Mouse (Mus musculus): ENCODE results near the gene Lrrc40. TPM values are rescaled to one million over a fixed set of nuclear protein-coding genes. Genes with fewer than 3 reads are reported as not detected.
"Not testable (repeated sequence)": the region's sequence is repeated elsewhere in the genome, so short reads cannot be mapped to it uniquely, and the experiment has no call there.

Gene Lrrc40
- polyA plus RNA-seq, 1 experiment from 2014 or later, result 50.5 TPM

DNA sequence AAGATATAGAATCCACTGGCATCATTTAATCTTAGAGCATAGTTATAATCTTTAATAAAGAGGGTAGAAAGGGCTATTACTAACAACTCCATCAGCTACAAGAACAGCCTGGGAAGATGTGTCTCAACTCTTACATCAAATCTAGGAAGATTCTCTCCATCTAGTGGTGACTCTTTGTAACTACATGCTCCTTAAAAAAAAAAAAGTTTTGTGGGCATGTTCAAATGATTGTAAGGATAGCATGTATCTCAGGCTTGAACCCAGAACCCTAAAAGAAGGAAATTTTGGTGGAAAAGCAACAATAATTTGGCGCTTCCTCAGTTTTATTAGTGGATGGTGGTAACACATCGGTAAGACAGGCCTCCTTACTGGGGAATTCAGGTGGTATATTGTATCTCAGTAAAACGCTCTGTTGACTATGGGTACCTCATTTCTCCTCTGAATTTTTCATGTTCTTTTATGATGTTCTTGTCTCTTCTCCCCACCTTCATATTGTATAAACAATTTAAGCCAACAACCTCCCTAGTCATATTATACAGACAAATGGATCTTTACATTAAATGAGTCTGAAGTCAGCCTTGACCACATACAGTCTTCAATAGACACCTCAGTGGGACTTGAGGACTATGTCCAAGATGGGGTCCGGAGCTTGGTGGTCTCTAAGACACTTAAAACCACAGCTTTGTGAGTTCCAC lies 40.4 kb downstream of the Lrrc40 start:
- ATAC-seq (ENCODE audit: insufficient read depth, low FRiP score), result no peak
- H3K27me3 ChIP-seq (ENCODE audit: control insufficient read depth, insufficient read depth, low read length), result no peaks in the 10 kb centered on the region
- no peak overlapping the region for H3K9ac ChIP-seq (ENCODE audit: low read length)
- no peak overlapping the region for H3K4me2 ChIP-seq (ENCODE audit: low read depth, low read length)
- WGBS, result 44% methylated on average over 4 of the region's 4 CpGs
- H3K9me3 ChIP-seq (replicated peaks; ENCODE audit: control insufficient read depth, low read length), result no peaks in the 10 kb centered on the region
- no peak overlapping the region for H3K4me3 ChIP-seq (replicated peaks; ENCODE audit: low read length)
- no peak overlapping the region for H3K27ac ChIP-seq (ENCODE audit: low read length)
- no peaks in the 10 kb centered on the region for H3K36me3 ChIP-seq (ENCODE audit: control insufficient read depth, insufficient read depth, low read length)
- H3K4me1 ChIP-seq (ENCODE audit: control insufficient read depth, insufficient read depth, low read length), result no peaks in the 10 kb centered on the region

DNA sequence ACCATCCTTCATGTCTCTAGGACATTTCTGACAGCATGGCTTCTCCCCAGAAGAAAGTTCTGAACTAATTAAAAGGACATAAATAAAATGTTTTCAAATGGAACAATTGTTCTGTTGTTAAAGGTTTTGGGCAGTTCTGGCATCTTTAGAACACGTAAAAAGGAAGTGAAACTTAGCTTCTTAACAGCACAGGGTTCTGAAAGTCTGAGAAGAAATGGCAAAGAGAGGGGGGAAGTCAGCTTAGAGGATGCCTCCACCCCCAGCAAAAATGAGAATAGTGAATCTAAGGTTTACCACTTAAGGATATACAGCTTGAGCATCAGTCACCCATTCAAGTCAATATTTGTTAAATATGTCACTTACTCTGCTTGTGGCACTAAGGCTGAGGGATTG lies 40.9 kb downstream of the Lrrc40 start:
- 60% methylated on average over 1 of the region's 1 CpGs for WGBS
- no peaks in the 10 kb centered on the region for H3K27me3 ChIP-seq (ENCODE audit: control insufficient read depth, insufficient read depth, low read length)
- no peaks in the 10 kb centered on the region for H3K9me3 ChIP-seq (replicated peaks; ENCODE audit: control insufficient read depth, low read length)

DNA sequence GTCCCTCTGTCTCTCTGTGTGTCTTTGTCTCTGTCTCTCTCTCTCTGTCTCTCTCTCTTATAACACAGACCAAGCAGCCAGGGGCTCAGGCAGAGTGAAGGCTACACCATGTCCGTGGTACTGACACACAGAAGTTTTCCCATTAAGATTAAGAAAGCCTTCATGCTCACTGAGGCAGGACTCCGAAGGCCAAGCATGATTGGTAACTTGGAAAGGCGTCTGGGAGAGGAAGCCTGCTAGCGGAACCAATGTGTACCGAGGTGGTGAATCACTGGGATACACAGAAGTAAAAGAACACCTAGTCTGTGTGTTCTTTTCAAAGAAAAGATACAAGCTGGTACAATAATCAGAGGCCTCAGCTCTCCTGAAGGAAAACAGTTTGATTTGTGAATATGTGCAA lies 41.4 kb downstream of the Lrrc40 start:
- Histone ChIP-seq H3K4me1 (ENCODE audit: control insufficient read depth, insufficient read depth, low read length) (no peaks in the 10 kb centered on the region), H3K4me2 (ENCODE audit: low read depth, low read length) (no peak overlapping the region), H3K9ac (ENCODE audit: low read length) (no peak overlapping the region), H3K4me3 (replicated peaks; ENCODE audit: low read length) (no peak overlapping the region), H3K9me3 (replicated peaks; ENCODE audit: control insufficient read depth, low read length) (no peaks in the 10 kb centered on the region), H3K27me3 (ENCODE audit: control insufficient read depth, insufficient read depth, low read length) (no peaks in the 10 kb centered on the region), H3K27ac (ENCODE audit: low read length) (no peak overlapping the region), H3K36me3 (ENCODE audit: control insufficient read depth, insufficient read depth, low read length) (no peaks in the 10 kb centered on the region)
- WGBS, result 70% methylated on average over 5 of the region's 5 CpGs
- ATAC-seq (ENCODE audit: insufficient read depth, low FRiP score), result no peak

More for the DNA sequence above, 40.9 kb downstream of the Lrrc40 start:
- Histone ChIP-seq H3K36me3 (ENCODE audit: control insufficient read depth, insufficient read depth, low read length) (no peaks in the 10 kb centered on the region), H3K9ac (ENCODE audit: low read length) (no peak overlapping the region), H3K4me2 (ENCODE audit: low read depth, low read length) (no peak overlapping the region), H3K4me1 (ENCODE audit: control insufficient read depth, insufficient read depth, low read length) (no peaks in the 10 kb centered on the region), H3K4me3 (replicated peaks; ENCODE audit: low read length) (no peak overlapping the region), H3K27ac (ENCODE audit: low read length) (no peak overlapping the region)
- no peak for ATAC-seq (ENCODE audit: insufficient read depth, low FRiP score)

DNA sequence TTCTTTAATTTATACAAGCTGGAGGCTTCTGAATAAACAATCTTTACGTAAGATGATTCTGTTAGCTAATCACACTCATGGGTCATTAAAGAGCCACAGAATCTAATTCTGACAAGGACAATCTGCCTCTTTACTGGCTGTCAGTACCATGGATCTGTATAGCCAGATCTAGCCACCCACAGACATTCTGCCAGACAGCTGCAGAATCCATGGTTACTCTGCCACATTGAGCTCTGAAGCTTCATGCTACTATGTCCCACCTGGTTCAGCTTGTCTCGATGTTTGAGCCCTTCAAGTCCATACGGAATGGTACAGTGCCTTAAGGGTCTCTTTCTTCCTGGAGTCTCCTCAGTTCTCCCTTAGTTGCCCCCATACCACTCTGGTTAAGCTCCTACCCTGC lies 55.1 kb downstream of the Lrrc40 start:
- H3K9me3 ChIP-seq (replicated peaks; ENCODE audit: control insufficient read depth, low read length), result no peaks in the 10 kb centered on the region
- no peak for ATAC-seq (ENCODE audit: insufficient read depth, low FRiP score)
- no peaks in the 10 kb centered on the region for H3K36me3 ChIP-seq (ENCODE audit: control insufficient read depth, insufficient read depth, low read length)
- H3K27me3 ChIP-seq (ENCODE audit: control insufficient read depth, insufficient read depth, low read length), result no peaks in the 10 kb centered on the region
- H3K4me3 ChIP-seq (replicated peaks; ENCODE audit: low read length), result no peak overlapping the region
- H3K27ac ChIP-seq (ENCODE audit: low read length), result no peak overlapping the region
- no peak overlapping the region for H3K9ac ChIP-seq (ENCODE audit: low read length)
- WGBS, result 74% methylated on average over 3 of the region's 3 CpGs
- no peaks in the 10 kb centered on the region for H3K4me1 ChIP-seq (ENCODE audit: control insufficient read depth, insufficient read depth, low read length)
- H3K4me2 ChIP-seq (ENCODE audit: low read depth, low read length), result no peak overlapping the region

DNA sequence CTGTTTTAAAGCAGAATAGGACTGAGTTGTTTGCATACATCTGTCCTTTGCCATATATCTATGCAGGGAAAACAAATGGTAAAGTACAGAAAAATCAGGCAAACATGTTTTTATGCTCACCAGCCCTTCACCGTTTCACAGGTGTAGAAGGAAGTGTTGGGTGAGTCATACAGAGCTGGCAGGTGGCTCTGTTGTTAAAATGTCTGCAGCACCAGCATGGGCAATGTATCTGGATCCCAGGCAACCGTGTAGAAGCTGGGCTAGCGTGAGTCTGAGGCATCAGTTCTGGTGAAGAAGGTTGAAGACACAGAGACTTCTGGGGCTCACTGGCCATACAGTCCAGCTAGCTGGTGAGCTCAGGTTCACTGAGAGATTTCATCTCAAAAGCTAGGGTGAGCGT lies 57.5 kb downstream of the Lrrc40 start:
- Histone ChIP-seq H3K4me2 (ENCODE audit: low read depth, low read length) (no peak overlapping the region), H3K4me3 (replicated peaks; ENCODE audit: low read length) (no peak overlapping the region), H3K9me3 (replicated peaks; ENCODE audit: control insufficient read depth, low read length) (no peaks in the 10 kb centered on the region), H3K9ac (ENCODE audit: low read length) (no peak overlapping the region), H3K27me3 (ENCODE audit: control insufficient read depth, insufficient read depth, low read length) (no peaks in the 10 kb centered on the region), H3K27ac (ENCODE audit: low read length) (no peak overlapping the region), H3K36me3 (ENCODE audit: control insufficient read depth, insufficient read depth, low read length) (no peaks in the 10 kb centered on the region), H3K4me1 (ENCODE audit: control insufficient read depth, insufficient read depth, low read length) (no peaks in the 10 kb centered on the region)
- no peak for ATAC-seq (ENCODE audit: insufficient read depth, low FRiP score)
- WGBS, result 72% methylated on average over 4 of the region's 4 CpGs

DNA sequence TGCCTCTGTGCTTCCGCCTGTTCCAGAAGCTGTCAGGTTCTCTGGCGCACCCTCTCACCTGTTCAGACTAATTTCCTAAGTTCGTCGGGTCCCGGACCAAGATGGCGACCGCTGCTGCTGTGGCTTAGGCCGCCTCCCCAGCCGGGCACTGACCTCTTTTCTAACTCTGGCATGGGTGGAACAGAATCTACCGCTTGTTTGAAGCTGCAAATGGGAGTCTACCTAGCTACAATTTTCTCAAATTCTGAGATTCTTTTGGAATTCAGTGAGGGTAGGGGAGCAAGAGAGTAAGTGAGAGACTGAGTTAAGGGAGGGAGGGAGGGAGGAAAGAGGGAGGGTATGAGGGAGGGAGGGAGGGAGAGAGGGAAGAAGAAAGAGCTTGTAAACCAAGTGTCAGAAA lies 65.6 kb downstream of the Lrrc40 start:
- not testable (repeated sequence) for H3K4me3 ChIP-seq (replicated peaks; ENCODE audit: low read length); H3K36me3 ChIP-seq (ENCODE audit: control insufficient read depth, insufficient read depth, low read length); H3K9ac ChIP-seq (ENCODE audit: low read length); ATAC-seq (ENCODE audit: insufficient read depth, low FRiP score); H3K27ac ChIP-seq (ENCODE audit: low read length); H3K4me1 ChIP-seq (ENCODE audit: control insufficient read depth, insufficient read depth, low read length); H3K4me2 ChIP-seq (ENCODE audit: low read depth, low read length); H3K9me3 ChIP-seq (replicated peaks; ENCODE audit: control insufficient read depth, low read length); H3K27me3 ChIP-seq (ENCODE audit: control insufficient read depth, insufficient read depth, low read length)
- WGBS, result 80% methylated on average over 8 of the region's 10 CpGs

DNA sequence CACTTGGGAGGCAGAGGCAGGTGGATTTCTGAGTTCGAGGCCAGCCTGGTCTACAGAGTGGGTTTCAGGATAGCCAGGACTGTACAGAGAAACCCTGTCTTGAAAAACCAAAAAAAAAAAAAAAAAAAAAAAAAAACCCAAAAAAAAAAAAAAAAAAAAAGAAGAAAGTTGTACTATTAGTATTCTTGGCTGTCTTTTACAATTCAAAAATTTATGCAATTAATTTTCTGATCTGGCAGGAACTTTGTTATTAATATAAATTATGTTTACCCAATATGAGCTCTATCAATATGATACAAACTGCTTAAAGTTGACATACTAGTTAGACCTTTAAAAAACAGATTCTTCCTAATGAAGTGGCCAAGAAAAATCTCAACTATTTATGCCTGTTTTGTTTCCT lies 66.1 kb downstream of the Lrrc40 start:
- H3K36me3 ChIP-seq (ENCODE audit: control insufficient read depth, insufficient read depth, low read length); H3K4me1 ChIP-seq (ENCODE audit: control insufficient read depth, insufficient read depth, low read length); H3K9ac ChIP-seq (ENCODE audit: low read length); H3K4me3 ChIP-seq (replicated peaks; ENCODE audit: low read length); H3K4me2 ChIP-seq (ENCODE audit: low read depth, low read length); ATAC-seq (ENCODE audit: insufficient read depth, low FRiP score); H3K27me3 ChIP-seq (ENCODE audit: control insufficient read depth, insufficient read depth, low read length); H3K27ac ChIP-seq (ENCODE audit: low read length); H3K9me3 ChIP-seq (replicated peaks; ENCODE audit: control insufficient read depth, low read length): not testable (repeated sequence)
- 68% methylated on average over 1 of the region's 1 CpGs for WGBS

DNA sequence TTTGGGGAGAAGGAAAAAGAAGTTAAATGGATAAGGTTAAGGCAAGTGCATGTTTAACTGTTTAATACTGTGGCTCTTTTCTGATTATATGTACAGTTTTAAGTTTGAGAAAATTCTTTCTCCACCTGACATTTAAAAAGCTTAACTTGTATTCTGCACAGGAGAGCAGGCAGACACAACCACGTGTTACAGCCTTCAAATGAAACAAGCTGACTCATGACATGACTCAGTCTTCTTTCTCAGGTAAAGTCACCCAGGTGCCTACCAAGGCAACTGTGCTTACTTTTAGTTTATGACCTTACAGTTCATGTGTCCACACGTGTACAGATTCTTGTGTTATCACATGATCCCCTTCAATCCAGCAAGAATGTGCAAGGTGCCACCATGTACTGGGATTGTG lies 67.0 kb downstream of the Lrrc40 start:
- no peaks in the 10 kb centered on the region for H3K4me1 ChIP-seq (ENCODE audit: control insufficient read depth, insufficient read depth, low read length)
- H3K27me3 ChIP-seq (ENCODE audit: control insufficient read depth, insufficient read depth, low read length), result no peaks in the 10 kb centered on the region
- no peak overlapping the region for H3K9ac ChIP-seq (ENCODE audit: low read length)
- H3K4me3 ChIP-seq (replicated peaks; ENCODE audit: low read length), result no peak overlapping the region
- no peak overlapping the region for H3K4me2 ChIP-seq (ENCODE audit: low read depth, low read length)
- WGBS, result 68% methylated on average over 2 of the region's 2 CpGs
- ATAC-seq (ENCODE audit: insufficient read depth, low FRiP score), result no peak
- H3K27ac ChIP-seq (ENCODE audit: low read length), result no peak overlapping the region
- no peaks in the 10 kb centered on the region for H3K9me3 ChIP-seq (replicated peaks; ENCODE audit: control insufficient read depth, low read length)
- H3K36me3 ChIP-seq (ENCODE audit: control insufficient read depth, insufficient read depth, low read length), result no peaks in the 10 kb centered on the region

DNA sequence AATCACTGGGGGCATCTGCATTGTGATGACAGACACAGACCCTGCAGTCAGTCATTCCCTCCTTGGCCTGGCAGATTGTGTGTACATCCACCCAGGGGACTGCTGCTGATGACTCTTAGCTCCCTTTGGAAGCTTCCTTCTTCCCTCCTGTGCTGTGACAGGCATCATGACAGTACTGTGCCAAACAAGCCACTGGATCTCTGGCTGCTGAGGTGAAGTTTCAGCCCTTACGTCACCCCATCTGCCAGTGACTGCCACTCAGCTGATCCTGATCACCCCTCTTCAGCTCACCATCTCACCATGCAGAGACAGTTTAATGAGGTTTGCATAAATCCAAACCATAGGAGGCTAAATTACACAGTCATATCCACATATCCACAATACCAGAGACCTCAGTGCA lies 68.8 kb downstream of the Lrrc40 start:
- no peak for ATAC-seq (ENCODE audit: insufficient read depth, low FRiP score)
- Histone ChIP-seq H3K4me3 (replicated peaks; ENCODE audit: low read length) (no peak overlapping the region), H3K4me1 (ENCODE audit: control insufficient read depth, insufficient read depth, low read length) (no peaks in the 10 kb centered on the region), H3K9me3 (replicated peaks; ENCODE audit: control insufficient read depth, low read length) (no peaks in the 10 kb centered on the region), H3K9ac (ENCODE audit: low read length) (no peak overlapping the region), H3K36me3 (ENCODE audit: control insufficient read depth, insufficient read depth, low read length) (no peaks in the 10 kb centered on the region), H3K27me3 (ENCODE audit: control insufficient read depth, insufficient read depth, low read length) (no peaks in the 10 kb centered on the region), H3K4me2 (ENCODE audit: low read depth, low read length) (no peak overlapping the region), H3K27ac (ENCODE audit: low read length) (no peak overlapping the region)
- 72% methylated on average over 1 of the region's 1 CpGs for WGBS

Measured in stomach, embryonic 16.5 days (tissue).